Mouse (Mus musculus): ENCODE data around the gene Apbb1. TPM values are rescaled to one million over a fixed set of nuclear protein-coding genes. Genes with fewer than 3 reads are reported as not detected.

Apbb1 gene
- polyA plus RNA-seq, 1 experiment from 2014 or later, result 60.1 TPM

GRCm38 (mm10) chr7:105580627-105581089 lies 795 bp downstream of the Apbb1 start:
- DNase-seq (ENCODE audit: low spot score) (peak; percentile 47), ATAC-seq (ENCODE audit: insufficient number of reproducible peaks, low FRiP score, low TSS enrichment, low read depth) (peak; percentile 66)
- Histone ChIP-seq H3K4me2 (ENCODE audit: low read depth, severe bottlenecking) (peak overlapping the region; percentile 73), H3K36me3 (ENCODE audit: control insufficient read depth, insufficient read depth, low read length) (no peaks in the 10 kb centered on the region), H3K4me3 (ENCODE audit: low read depth, low read length) (peak overlapping the region; percentile 82), H3K9ac (ENCODE audit: low read length) (peak overlapping the region; percentile 86), H3K9me3 (ENCODE audit: control insufficient read depth, low read length) (no peaks in the 10 kb centered on the region), H3K27ac (replicated peaks; ENCODE audit: low read depth, low read length) (peak overlapping the region; percentile 47; the same call in 1 of the 2 replicates), H3K27me3 (ENCODE audit: control insufficient read depth, insufficient read depth, low read length) (no peaks in the 10 kb centered on the region), H3K4me1 (ENCODE audit: control insufficient read depth, insufficient read depth, low read length) (0 out of 2 replicates have a peak, but pooled peaks cover 9% of the 10 kb centered on the region)
- WGBS, result under 1% methylated on average over 14 of the region's 22 CpGs

- Histone ChIP-seq H3K27ac (replicated peaks; ENCODE audit: low read depth, low read length) (no peak overlapping the region), H3K9me3 (ENCODE audit: control insufficient read depth, low read length) (no peaks in the 10 kb centered on the region), H3K9ac (ENCODE audit: low read length) (no peak overlapping the region), H3K4me2 (ENCODE audit: low read depth, severe bottlenecking) (no peak overlapping the region), H3K36me3 (ENCODE audit: control insufficient read depth, insufficient read depth, low read length) (peaks cover 3% of the 10 kb centered on the region; the same call in 1 of the 2 replicates), H3K27me3 (ENCODE audit: control insufficient read depth, insufficient read depth, low read length) (no peaks in the 10 kb centered on the region), H3K4me3 (ENCODE audit: low read depth, low read length) (no peak overlapping the region), H3K4me1 (ENCODE audit: control insufficient read depth, insufficient read depth, low read length) (0 out of 2 replicates have a peak, but pooled peaks cover 9% of the 10 kb centered on the region)
- 77% methylated on average over 2 of the region's 2 CpGs for WGBS
- no peak for ATAC-seq (ENCODE audit: insufficient number of reproducible peaks, low FRiP score, low TSS enrichment, low read depth)
- no peak for DNase-seq (ENCODE audit: low spot score)
Measured at GRCm38 (mm10) chr7:105578481-105578880, 3.0 kb downstream of the Apbb1 start.

GRCm38 (mm10) chr7:105577377-105577871 lies 4.0 kb downstream of the Apbb1 start:
- 89% methylated on average over 6 of the region's 6 CpGs for WGBS

GRCm38 (mm10) chr7:105576166-105576748 lies 5.2 kb downstream of the Apbb1 start:
- 64% methylated on average over 3 of the region's 3 CpGs for WGBS

More at GRCm38 (mm10) chr7:105577377-105577871, 4.0 kb downstream of the Apbb1 start:
- no peak overlapping the region for H3K4me2 ChIP-seq (ENCODE audit: low read depth, severe bottlenecking)
- no peak overlapping the region for H3K27ac ChIP-seq (replicated peaks; ENCODE audit: low read depth, low read length)
- peaks cover 6% of the 10 kb centered on the region; the same call in 1 of the 2 replicates for H3K36me3 ChIP-seq (ENCODE audit: control insufficient read depth, insufficient read depth, low read length)
- no peaks in the 10 kb centered on the region for H3K9me3 ChIP-seq (ENCODE audit: control insufficient read depth, low read length)
- DNase-seq (ENCODE audit: low spot score) (no peak), ATAC-seq (ENCODE audit: insufficient number of reproducible peaks, low FRiP score, low TSS enrichment, low read depth) (no peak)
- H3K27me3 ChIP-seq (ENCODE audit: control insufficient read depth, insufficient read depth, low read length), result no peaks in the 10 kb centered on the region
- no peak overlapping the region for H3K4me3 ChIP-seq (ENCODE audit: low read depth, low read length)
- H3K4me1 ChIP-seq (ENCODE audit: control insufficient read depth, insufficient read depth, low read length), result 0 out of 2 replicates have a peak, but pooled peaks cover 9% of the 10 kb centered on the region
- H3K9ac ChIP-seq (ENCODE audit: low read length), result no peak overlapping the region

GRCm38 (mm10) chr7:105574537-105574936 lies 6.9 kb downstream of the Apbb1 start:
- no peak for DNase-seq (ENCODE audit: low spot score)
- 88% methylated on average over 4 of the region's 4 CpGs for WGBS
- no peak overlapping the region for H3K9ac ChIP-seq (ENCODE audit: low read length)
- peaks cover 6% of the 10 kb centered on the region; the same call in 1 of the 2 replicates for H3K36me3 ChIP-seq (ENCODE audit: control insufficient read depth, insufficient read depth, low read length)
- H3K27ac ChIP-seq (replicated peaks; ENCODE audit: low read depth, low read length), result no peak overlapping the region
- H3K4me1 ChIP-seq (ENCODE audit: control insufficient read depth, insufficient read depth, low read length), result peaks cover 14% of the 10 kb centered on the region
- no peaks in the 10 kb centered on the region for H3K9me3 ChIP-seq (ENCODE audit: control insufficient read depth, low read length)
- H3K4me2 ChIP-seq (ENCODE audit: low read depth, severe bottlenecking), result no peak overlapping the region
- ATAC-seq (ENCODE audit: insufficient number of reproducible peaks, low FRiP score, low TSS enrichment, low read depth), result no peak
- H3K4me3 ChIP-seq (ENCODE audit: low read depth, low read length), result no peak overlapping the region
- H3K27me3 ChIP-seq (ENCODE audit: control insufficient read depth, insufficient read depth, low read length), result no peaks in the 10 kb centered on the region

More at GRCm38 (mm10) chr7:105576166-105576748, 5.2 kb downstream of the Apbb1 start:
- no peaks in the 10 kb centered on the region for H3K9me3 ChIP-seq (ENCODE audit: control insufficient read depth, low read length)
- DNase-seq (ENCODE audit: low spot score), result no peak
- no peak overlapping the region for H3K4me3 ChIP-seq (ENCODE audit: low read depth, low read length)
- H3K4me2 ChIP-seq (ENCODE audit: low read depth, severe bottlenecking), result no peak overlapping the region
- H3K27ac ChIP-seq (replicated peaks; ENCODE audit: low read depth, low read length), result no peak overlapping the region
- peaks cover 6% of the 10 kb centered on the region; the same call in 1 of the 2 replicates for H3K36me3 ChIP-seq (ENCODE audit: control insufficient read depth, insufficient read depth, low read length)
- no peak overlapping the region for H3K9ac ChIP-seq (ENCODE audit: low read length)
- no peaks in the 10 kb centered on the region for H3K27me3 ChIP-seq (ENCODE audit: control insufficient read depth, insufficient read depth, low read length)
- 0 out of 2 replicates have a peak, but pooled peaks cover 9% of the 10 kb centered on the region for H3K4me1 ChIP-seq (ENCODE audit: control insufficient read depth, insufficient read depth, low read length)
- ATAC-seq (ENCODE audit: insufficient number of reproducible peaks, low FRiP score, low TSS enrichment, low read depth), result no peak

- Histone ChIP-seq H3K4me3 (ENCODE audit: low read depth, low read length) (no peak overlapping the region), H3K9ac (ENCODE audit: low read length) (no peak overlapping the region), H3K4me2 (ENCODE audit: low read depth, severe bottlenecking) (no peak overlapping the region), H3K36me3 (ENCODE audit: control insufficient read depth, insufficient read depth, low read length) (peaks cover 6% of the 10 kb centered on the region; the same call in 1 of the 2 replicates), H3K9me3 (ENCODE audit: control insufficient read depth, low read length) (no peaks in the 10 kb centered on the region), H3K4me1 (ENCODE audit: control insufficient read depth, insufficient read depth, low read length) (peaks cover 25% of the 10 kb centered on the region), H3K27me3 (ENCODE audit: control insufficient read depth, insufficient read depth, low read length) (no peaks in the 10 kb centered on the region), H3K27ac (replicated peaks; ENCODE audit: low read depth, low read length) (no peak overlapping the region)
- DNase-seq (ENCODE audit: low spot score), result no peak
- no peak for ATAC-seq (ENCODE audit: insufficient number of reproducible peaks, low FRiP score, low TSS enrichment, low read depth)
- 94% methylated on average over 8 of the region's 8 CpGs for WGBS
Measured at GRCm38 (mm10) chr7:105572949-105573348, 8.5 kb downstream of the Apbb1 start.

- Histone ChIP-seq H3K27me3 (ENCODE audit: control insufficient read depth, insufficient read depth, low read length) (no peaks in the 10 kb centered on the region), H3K36me3 (ENCODE audit: control insufficient read depth, insufficient read depth, low read length) (peaks cover 10% of the 10 kb centered on the region), H3K27ac (replicated peaks; ENCODE audit: low read depth, low read length) (no peak overlapping the region), H3K4me2 (ENCODE audit: low read depth, severe bottlenecking) (no peak overlapping the region), H3K4me3 (ENCODE audit: low read depth, low read length) (no peak overlapping the region), H3K4me1 (ENCODE audit: control insufficient read depth, insufficient read depth, low read length) (peaks cover 20% of the 10 kb centered on the region), H3K9ac (ENCODE audit: low read length) (no peak overlapping the region), H3K9me3 (ENCODE audit: control insufficient read depth, low read length) (no peaks in the 10 kb centered on the region)
- WGBS, result 86% methylated on average over 4 of the region's 4 CpGs
- ATAC-seq (ENCODE audit: insufficient number of reproducible peaks, low FRiP score, low TSS enrichment, low read depth), result no peak
- no peak for DNase-seq (ENCODE audit: low spot score)
Measured at GRCm38 (mm10) chr7:105570756-105571155, 10.7 kb downstream of the Apbb1 start.

- WGBS, result 40% methylated on average over 12 of the region's 12 CpGs
- H3K9ac ChIP-seq (ENCODE audit: low read length), result no peak overlapping the region
- DNase-seq (ENCODE audit: low spot score), result no peak
- no peaks in the 10 kb centered on the region for H3K9me3 ChIP-seq (ENCODE audit: control insufficient read depth, low read length)
- no peak overlapping the region for H3K4me3 ChIP-seq (ENCODE audit: low read depth, low read length)
- H3K27ac ChIP-seq (replicated peaks; ENCODE audit: low read depth, low read length), result no peak overlapping the region
- no peak; the same call in 1 of the 2 replicates for ATAC-seq (ENCODE audit: insufficient number of reproducible peaks, low FRiP score, low TSS enrichment, low read depth)
- H3K4me2 ChIP-seq (ENCODE audit: low read depth, severe bottlenecking), result no peak overlapping the region
- H3K36me3 ChIP-seq (ENCODE audit: control insufficient read depth, insufficient read depth, low read length), result peaks cover 10% of the 10 kb centered on the region
- H3K4me1 ChIP-seq (ENCODE audit: control insufficient read depth, insufficient read depth, low read length), result peaks cover 20% of the 10 kb centered on the region
- no peaks in the 10 kb centered on the region for H3K27me3 ChIP-seq (ENCODE audit: control insufficient read depth, insufficient read depth, low read length)
Measured at GRCm38 (mm10) chr7:105569512-105570496, 11.6 kb downstream of the Apbb1 start.
